Mouse (Mus musculus): ENCODE measurements around the gene Cd83. TPM values are rescaled to one million over a fixed set of nuclear protein-coding genes. Genes with fewer than 3 reads are reported as not detected.

The Cd83 gene
- total RNA-seq, 2 experiments from 2014 or later: 2.3 to 3.5 TPM

DNA sequence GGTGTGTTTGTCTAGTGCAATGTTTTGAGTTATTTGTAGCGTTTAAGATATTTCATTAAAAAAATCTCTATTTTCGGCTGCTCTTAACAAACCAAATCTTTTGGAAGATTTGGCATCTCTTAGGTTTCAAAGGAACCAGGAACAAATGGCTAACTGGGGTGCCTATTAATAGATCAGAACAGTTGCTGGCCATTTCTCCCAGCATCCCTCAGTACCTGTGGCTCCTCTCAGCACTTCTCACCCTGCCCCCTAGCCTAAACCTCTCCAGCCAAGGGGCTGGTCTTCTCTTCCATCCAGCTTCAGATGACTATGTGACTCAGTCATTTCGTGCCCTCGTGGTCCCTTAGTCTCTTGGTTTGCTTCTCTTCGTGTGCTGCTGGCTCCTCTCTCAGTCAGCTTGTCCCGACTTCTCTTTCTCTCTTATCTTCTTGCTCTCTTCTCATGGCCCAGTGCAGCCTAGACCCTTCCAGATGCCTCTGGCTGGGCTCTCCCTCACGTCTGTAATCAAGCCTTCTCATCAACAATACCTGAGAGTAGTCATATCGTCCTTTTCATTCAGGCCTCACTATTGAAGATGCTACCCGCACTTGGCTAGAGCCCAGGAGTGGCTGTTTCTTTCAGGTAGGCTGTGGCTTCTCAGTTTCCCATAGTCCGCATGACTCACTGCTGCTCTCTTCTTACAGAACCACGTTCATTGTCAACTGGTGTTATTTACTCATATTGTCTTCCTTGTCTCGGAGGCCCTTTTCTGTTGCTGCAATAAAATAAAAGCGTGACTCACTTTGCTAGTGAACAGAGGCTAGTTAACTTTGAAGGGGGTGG lies 9.8 kb upstream of the Cd83 start:
- no peak for DNase-seq

DNA sequence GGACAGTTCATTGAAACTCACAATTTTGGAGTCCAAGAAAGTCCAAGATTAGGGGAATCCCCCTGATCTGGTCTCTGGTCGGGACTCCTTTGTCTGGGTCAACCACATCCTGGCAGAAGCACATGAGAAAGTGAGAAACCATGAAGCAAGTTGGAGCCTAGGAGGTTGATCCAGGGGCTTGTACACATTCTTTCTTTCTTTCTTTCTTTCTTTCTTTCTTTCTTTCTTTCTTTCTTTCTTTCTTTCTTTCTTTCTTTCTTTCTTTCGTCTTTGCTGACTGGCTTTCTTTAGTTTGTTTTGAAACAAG lies 9.2 kb upstream of the Cd83 start:
- no peak for DNase-seq

DNA sequence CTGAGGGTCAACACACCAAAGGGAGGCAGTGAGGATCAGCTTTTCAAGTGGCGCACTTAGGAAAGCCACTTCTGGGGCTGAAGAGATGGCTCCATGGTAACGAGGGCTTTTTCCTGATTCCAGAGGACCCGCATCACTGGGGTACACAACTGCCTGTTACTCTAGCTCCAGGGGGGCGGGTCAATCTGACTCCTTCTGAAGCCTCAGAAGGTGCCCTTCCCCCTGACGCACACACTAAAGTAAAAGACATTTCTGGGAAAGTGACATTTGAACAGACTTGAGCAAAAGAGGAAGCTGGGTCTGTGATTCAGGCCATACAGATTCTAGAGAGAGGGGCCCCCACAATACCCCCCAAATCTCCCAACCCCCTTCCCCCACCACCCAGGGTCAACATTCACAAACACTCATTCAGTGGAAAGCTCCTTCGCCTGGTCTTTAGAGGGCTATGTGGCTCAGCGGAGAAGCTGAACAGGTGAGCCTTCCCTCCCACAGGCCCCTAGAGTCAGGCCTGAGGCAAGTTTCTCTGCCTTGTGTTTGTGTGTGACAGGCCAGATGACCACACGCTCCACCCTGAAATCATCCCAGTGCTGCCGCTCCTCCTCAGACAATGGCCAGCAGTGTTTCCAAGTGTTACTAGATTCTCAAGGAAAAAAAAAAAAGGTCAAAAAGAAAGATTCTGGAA lies 7.1 kb upstream of the Cd83 start:
- no peak for DNase-seq

DNA sequence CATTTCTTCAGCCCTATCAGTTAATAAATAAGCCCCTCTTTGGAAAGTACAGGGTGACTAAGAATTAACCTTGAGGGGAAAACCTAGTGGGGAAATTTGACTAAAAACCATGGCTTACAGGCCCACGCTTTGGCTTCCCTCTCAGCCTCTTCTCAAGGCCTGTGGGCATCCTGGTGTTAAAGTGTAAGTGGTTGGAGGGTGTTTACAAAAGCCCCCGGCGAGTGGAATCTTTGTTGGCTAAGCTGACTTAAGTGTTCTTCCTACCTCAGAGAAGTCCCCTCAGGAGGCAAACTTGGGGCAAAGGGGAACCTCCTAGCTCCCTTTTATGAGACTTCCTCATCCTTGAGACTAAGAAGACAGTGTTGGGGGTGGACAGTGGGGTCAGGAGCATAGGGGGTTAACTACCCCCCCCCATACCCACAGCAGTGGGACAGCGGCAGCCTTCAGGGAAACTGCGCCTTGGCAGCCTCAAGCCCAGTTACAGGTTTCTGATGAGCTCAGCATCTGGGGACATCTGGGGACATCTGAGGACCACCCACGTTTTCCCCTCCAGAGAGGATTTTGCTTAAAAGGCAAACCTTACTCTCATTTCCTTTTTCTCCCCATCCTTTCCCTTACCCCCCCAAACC lies 6.4 kb upstream of the Cd83 start:
- DNase-seq: peak in 1 of 2 experiments; percentile 43

DNA sequence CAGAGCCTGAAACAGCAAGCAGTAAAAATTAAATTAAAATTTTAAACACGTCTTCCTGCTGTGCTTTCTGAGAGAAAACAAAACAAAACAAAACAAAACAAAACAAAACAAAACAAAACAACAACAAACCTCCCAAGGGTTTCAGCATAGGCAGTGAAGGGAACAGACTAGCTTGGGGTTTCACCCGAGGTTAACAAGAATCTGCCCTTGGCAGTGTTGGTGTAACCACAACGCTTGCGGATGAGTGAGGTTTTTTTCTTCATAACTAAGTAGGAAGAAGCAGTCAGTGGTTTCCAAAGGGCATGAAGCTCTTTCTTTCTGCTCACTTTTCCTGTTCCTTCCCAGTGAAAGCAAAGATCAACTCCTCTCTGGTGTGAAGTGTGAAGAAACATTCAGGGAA lies 5.6 kb upstream of the Cd83 start:
- DNase-seq: no peak

DNA sequence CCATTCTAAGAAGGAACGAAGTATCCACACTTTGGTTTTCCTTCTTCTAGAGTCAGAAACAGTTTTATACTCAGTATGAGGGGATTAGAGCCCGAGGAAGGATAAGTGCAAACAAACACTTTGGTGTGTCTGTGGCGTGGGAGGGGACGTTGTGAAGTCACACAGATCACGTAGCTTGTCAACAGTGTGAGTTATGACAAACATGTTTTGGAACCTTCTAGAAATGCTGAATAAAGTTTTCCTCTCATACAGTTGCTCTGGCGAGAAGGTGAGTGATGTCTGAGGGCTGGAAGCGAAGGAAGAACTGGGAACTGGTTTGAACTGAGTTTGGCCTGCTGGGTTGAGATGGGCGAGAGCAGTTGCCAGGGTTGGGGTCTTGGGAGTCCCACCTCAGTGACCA lies 4.5 kb upstream of the Cd83 start:
- no peak for DNase-seq

DNA sequence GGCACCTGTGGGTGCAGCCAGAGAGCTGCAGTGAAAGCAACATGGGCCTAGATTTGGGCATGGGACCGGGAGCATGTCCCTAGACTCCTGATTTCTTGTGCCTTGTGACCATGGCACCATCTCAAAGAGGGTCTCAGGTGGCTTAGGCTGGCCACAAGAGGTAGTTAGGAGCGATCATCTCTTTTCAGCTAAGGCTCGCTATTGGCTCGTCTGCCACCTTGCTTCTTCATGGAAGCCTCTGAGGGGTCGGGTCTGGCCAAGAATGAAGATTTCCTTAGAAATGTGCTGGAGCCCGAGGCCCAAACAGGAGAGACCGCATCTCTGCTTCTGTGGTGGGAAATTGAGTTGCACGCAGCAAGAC lies 1.1 kb downstream of the Cd83 start:
- no peak for DNase-seq

DNA sequence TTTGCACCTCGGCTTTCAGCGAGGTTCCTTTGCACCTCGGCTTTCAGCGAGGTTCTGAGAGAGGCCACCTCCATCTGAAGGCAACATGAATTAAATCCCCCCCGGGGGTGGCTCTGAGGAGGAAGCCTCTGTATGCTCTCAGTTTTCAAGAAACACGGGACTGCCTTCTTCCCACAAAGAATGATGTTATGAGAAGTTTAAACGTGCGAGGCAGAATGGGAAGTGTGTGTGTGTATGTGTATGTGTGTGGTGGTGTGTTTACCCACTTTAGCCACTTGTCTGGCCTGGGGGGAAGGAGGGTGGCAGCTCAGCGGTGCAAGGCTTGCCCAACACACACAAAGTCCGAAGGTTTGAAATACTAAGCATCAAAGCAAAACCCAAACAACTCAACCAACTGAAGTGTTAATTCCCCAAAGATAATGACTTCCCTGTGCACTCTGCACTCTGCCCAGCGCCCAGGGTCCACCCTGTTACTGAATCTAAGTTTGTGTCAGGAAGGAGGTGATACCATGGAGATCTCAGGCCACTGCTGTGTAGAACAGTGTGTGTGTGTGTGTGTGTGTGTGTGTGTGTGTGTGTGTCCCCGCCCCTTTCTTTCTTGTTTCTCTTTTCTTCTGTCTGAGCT lies 1.7 kb downstream of the Cd83 start:
- DNase-seq: peak in 1 of 2 experiments; percentile 40

DNA sequence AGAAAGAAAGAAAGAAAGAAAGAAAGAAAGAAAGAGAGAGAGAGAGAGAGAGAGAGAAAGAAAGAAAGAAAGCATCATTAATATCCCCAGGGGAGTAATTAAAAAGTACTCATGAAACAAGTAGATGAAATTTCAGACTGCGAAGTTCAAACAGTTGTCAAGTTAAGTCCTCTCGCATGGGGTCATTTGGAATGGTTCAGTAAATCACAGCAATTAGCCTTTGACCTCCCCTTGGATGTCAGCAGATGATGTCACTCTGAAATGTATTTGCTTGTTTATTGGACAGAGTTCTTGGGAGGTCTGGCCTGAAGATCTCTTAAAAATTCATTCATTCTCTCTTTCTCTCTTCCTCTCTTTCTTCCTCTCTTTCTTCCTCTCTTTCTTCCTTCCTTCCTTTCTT lies 2.7 kb downstream of the Cd83 start:
- DNase-seq: no peak

DNA sequence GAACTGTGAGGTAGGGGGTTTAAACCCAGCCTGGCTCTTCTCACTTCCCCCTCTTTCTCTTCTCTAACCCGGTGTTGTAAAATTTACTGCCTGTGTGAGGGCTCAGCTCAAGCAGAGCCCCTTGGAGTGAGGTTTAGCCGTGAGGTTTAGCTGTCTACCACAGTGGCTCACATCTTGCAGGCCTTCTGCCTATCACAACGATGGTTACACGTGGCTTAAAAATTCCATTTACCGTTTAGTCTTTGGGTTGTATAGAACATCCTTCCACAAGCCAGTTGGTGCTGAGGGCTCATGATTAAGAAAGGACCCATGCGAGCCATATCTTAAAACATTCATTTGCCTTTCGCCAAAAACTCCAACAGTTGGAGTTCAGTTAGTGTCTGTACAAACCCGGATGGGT lies 3.5 kb downstream of the Cd83 start:
- DNase-seq: no peak

DNA sequence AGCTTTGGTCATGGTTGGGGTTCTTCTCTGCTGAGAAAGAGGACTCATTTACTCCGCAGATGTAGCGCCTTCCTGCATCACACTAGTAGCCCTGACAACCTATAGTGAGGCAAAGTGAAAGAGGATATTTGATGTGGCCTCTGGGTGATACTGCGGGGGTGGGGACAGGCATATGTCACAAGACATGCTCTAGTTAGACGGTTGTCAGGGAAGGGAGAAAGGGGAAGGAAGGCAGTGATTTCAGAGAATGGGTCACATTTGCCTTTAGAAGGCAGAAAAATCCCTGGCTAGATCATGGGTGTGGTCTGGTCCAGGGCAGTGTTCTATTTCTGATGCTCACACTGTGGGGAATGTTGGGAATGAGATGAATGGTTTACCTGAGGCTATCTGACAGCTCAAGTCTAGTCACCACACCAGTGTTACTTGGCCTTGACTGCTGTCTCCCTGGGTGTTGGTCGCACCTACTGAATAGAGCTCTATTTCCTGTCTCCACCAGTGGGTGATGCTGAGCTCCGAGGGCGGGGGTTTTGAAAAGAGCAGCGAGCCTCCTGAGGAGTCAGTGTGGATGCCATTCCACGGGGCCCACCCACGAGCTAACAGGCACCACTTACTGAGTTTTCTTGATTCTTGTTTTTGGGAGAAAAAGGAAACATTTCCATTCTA lies 4.5 kb downstream of the Cd83 start:
- DNase-seq: peak in 1 of 2 experiments; percentile 72

DNA sequence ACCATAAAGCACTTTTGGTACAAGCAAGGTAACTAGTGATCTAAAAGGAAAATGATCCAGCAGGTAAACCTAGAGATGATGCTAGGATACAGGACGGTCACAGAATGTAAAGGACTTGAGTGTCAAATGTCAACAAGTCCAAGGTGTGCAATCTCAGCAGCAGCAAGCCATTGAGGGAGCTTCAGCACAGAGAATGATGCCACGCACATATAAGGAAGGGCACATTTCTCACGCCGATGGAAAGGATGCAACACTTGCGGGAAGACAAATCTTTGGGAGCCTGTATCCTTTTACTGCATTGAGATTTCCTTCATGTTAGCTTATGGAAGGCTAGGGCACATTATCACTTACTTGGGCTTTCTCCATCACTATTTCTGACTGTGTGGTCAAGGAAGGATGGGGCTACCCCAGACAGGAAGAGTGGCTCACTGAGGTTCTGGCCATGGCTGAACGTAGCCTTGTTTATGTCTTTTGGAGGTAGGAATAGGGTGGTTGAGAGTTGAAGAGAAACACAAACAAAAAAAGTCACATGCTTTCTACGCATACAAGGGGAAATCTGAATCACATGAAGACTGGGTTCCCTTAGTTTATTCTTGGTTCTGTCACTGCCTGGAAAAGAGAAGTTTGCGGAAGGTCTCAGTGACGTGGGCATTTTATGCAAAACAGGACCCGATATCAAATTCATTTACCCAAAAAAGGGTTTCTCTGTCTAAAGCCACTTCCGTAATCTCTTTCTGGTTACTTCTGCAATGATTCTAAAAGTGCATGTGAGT lies 5.8 kb downstream of the Cd83 start:
- DNase-seq: peak in 1 of 2 experiments; percentile 44

DNA sequence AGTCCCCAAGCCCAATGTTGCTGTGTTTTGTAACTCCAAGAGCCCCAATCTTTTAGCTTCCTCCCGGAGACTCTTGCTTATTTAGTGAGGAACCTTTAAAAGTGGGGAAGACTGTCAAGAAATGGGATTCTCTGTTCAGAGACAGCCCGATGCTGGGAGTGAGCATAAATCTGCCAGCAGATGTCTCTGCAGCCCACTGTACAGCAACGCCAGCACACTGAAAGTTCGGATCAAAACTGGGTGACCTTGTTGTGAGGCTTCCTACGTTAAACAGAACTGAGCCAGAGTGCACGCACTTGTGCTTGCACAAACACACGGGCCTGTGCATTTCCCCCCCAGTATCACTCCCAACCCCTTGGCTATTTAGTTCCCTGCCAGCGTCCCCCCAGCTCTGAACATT lies 10.8 kb downstream of the Cd83 start:
- peak; percentile 53 to 66 for DNase-seq

DNA sequence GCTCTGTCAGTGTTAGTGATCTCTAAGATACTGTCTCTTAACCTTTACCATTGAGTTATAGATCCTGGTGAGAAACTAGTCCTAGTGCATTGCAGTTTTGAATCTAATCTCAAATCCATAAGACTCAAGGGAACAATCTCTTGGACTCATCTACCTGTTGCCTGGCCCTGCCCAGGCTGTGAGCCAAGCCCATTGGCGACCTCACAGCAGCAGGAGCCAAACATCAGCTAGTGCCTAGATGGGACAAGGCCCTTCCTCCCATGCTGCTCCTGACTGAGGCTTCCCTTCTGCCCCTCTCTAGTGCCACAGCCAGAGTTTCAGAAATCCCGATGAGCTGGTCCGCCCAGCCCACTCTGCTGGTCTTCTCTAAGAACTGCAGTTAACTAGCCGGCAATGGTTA lies 14.1 kb downstream of the Cd83 start:
- DNase-seq: no peak

DNA sequence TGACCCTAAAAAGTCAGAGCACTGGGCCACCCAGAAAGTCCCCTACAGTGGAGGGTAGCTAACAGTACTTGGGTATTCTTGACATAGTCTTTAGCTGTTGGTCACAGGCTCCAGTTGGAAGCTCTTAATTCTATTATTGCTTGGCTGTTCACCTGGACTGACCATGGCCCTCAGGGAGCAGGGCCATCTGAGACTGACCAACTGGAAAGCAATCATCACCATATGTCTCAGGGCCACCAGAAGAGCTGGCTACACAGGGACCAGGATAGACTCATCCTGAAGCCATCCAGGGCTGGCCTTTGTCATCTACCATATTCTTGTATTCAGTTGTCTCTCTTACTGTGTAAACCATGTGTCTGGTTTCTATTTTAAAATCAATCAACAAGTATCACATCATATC lies 15.6 kb downstream of the Cd83 start:
- DNase-seq: no peak

DNA sequence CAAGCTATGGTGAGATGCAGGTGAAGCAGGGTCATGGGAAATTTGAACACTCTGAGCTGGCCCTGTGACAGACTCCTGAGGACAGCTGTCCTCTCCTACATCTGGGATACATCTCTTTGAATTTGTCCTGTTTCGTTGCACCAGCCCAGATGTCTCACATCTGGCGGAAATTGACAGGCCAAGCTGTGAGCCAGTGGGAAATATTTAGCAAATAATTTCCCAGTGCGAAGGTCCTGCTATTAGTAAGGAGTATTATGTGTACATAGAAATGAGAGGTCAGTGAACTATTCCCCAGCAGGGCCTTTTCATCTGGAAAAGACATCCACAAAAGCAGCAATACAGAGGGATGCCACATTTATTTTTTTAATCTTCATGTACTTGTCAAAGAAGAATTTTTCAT lies 17.4 kb downstream of the Cd83 start:
- DNase-seq: peak; percentile 61 to 62

DNA sequence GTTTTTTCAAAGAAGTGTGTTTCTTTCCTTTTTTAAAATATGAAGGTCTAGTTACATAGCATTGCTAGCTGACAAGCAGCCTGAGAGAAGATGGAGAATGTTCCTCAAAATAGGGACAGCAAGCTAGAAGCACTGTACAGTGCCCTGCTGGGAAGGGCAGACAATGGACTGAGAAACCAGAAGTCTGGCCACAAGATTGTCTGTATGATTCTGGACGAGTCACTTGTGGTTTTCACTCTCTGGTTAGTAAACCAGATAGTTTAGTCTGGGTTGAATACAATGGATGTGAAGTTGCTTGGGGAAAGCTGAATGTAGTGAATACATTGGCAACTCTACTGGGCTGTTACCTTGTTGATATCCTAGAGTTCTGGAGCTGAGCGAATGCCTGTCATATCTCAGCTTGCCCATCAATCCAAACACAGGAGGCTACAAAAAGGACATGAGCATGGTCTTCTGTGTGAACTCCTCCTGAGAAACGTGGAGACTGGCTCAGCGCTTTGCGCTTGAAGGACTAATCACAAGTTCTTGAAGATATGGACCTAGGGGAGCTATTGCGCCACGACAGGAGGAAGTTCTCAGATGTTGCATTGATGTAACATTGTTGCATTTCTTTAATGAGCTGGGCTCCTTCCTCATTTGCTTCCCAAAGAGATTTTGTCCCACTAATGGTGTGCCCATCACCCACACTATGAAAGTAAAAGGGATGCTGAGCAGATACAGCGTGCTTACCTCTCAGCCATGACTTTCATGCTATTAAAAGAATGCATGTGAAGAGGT lies 18.0 kb downstream of the Cd83 start:
- no peak for DNase-seq

DNA sequence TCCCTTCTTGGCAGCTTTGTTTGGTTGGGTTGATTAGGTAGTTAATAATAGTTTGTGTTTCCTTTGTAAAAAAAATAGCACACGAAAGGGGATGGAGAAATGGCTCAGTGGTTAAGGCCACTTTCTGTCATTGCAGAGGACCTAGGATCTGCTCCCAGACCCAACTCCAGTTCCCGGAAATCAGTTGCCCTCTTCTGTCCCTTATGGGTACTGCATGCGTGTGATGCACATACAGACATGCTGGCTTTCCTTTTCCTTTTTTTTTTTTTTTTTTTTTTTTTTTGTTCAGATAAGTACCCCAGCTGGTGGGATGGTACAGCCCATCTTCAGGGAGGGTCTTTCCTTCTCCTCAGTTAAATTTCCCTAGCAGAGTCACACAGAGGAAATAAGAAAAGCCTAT lies 20.1 kb downstream of the Cd83 start:
- DNase-seq: no peak

DNA sequence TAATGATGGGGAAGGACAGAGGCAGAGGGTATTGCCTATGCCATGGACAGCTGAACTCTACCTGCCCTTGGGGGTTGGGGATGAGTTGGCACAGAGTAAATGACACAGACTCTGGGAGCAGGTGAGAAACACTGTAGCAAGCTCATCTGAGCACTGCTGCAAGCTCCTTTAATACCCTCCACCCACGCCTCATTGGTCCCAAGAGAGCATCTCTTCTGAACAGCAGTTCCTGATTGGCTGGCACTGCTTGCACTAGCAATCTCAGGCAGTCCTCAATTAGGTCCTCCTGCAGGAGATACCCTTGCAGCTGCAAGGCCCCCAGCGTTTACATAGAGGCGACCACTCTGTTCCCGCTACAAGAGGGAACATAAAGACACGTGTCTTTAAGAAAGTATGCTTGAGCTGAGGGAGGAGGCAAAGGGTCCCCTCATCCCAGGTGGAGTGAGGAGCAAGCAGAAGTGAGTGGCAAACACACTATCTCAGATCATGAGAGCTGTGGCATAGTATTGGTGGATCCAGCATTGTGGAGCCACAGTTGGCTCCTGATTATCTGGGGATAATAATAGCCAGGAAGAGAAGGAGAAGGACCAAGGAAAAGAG lies 20.7 kb downstream of the Cd83 start:
- no peak for DNase-seq

All from heart, adult 18-20 months (tissue).